Mouse (Mus musculus) lung, postnatal 0 days (tissue): ENCODE results near the gene Basp1.

ENCODE experiments used
- CTCF ChIP-seq: IDR thresholded peaks from 2 replicates; pipeline ENCODE4 v1.5.1; 2016; ENCODE audit warnings: antibody characterized with exemption, mild to moderate bottlenecking
- EP300 ChIP-seq: IDR thresholded peaks from 2 replicates; pipeline ENCODE4 v1.6.1; 2016; ENCODE audit warnings: antibody characterized with exemption, mild to moderate bottlenecking, control low read depth

- TF ChIP-seq EP300 = no peak
- peak; percentile 81 for TF ChIP-seq CTCF
Observed at GRCm38 (mm10) chr15:25428551-25428950, 15.0 kb upstream of the Basp1 start.
